Mouse (Mus musculus) brown adipose tissue, adult 24 weeks (tissue): ENCODE measurements around the gene Olfr395. TPM values are rescaled to one million over a fixed set of nuclear protein-coding genes. Genes with fewer than 3 reads are reported as not detected.
"Not testable (repeated sequence)": the region's sequence is repeated elsewhere in the genome, so short reads cannot be mapped to it uniquely, and the experiment has no call there.

Experiments used
- H3K27ac ChIP-seq: fragments of 200-500 bp; replicated peaks from 2 replicates; pipeline ENCODE4 v1.5.1; 2012; ENCODE audit warnings: low read depth, mild to moderate bottlenecking, low read length
- H3K4me1 ChIP-seq: fragments of 200-500 bp; 2 replicates; pipeline ENCODE4 v1.6.1; 2012; ENCODE audit warnings: low read length, mixed read lengths; ENCODE audit not compliant: control insufficient read depth, insufficient read depth, insufficient read length
- H3K4me3 ChIP-seq: fragments of 200-500 bp; 2 replicates; pipeline ENCODE4 v1.5.1; 2012; ENCODE audit warnings: low read depth, mild to moderate bottlenecking, low read length, moderate library complexity; ENCODE audit not compliant: insufficient read depth
- polyA plus RNA-seq: library from polyadenylated mRNA; stranded (reverse); fragments of >200 nt; gene quantifications from 2 replicates; pipeline ENCODE4 v1.2.4, GENCODE M21; 2012; ENCODE audit not compliant: missing spikeins, insufficient read depth, insufficient read length

The Olfr395 gene
- not detected in 2 replicates for polyA plus RNA-seq

DNA sequence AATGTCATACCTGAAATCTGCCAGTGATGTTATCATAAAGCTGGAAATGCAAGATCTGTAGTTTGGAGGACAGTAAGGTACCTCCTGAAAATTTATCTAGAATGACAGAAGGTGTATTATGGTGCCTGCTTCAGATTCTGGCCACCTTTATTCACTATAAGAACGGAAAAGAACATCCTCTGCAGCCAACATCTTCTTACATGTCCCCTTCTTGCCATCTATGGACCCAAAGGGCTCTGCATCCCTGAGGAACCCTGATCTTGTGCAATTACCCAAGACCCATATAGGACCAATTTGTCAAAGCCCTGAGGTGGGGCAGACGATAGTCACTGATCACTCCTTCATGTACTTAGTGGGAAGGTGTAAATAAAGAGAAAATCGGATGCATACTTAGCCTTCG, at the start of gene Olfr395:
Olfr395 (minus strand) TSS at position 101 of the 400 bp plus-strand sequence.
- not testable (repeated sequence) for H3K4me3 ChIP-seq, H3K27ac ChIP-seq, H3K4me1 ChIP-seq

DNA sequence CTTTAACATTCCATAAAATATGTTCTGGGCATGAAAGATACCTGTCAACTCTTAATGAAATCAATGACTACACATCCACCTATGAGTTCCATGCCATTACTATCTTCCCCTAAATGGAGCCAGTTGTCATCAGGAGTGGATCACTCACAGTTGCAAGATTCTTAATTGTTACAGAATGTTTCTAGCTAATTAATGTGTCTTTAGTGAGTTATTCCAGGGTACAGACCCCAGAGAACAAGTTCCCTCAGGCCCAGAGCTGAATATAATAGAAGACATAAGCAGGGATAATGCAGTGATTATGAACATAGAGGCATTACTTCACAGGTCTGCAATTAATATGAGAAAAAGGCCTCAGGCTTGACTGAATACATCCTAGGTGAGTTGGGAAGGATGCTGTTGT, 27.3 kb upstream of the Olfr395 start, which contains the start of gene Olfr23:
Olfr23 (plus strand) TSS at position 301 of the 400 bp plus-strand sequence.
- H3K4me3 ChIP-seq = no peak within 1 kb of the TSS
- H3K4me1 ChIP-seq = no peaks in the 10 kb centered on the region
- no peak within 1 kb of the TSS for H3K27ac ChIP-seq

DNA sequence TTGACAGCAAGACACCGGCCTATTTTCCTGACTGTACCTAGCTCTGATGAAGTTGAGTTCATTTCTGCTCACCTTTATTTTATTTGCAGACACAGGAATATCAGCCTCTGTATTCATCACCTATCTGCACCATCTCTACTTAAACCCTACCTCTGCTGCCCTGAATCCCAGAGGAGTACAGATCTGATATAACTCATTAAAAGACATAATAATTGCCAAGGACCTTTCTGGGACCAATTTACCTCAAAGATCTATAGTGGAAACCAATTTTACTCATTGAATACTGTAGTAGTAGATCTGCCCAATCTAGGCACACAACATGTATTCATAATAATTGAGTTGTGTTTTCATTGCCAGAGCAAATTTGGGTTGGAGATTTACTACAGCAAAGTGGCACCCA, 18.4 kb downstream of the Olfr395 start, which contains the start of gene Olfr394:
Olfr394 (minus strand) TSS at position 101 of the 400 bp plus-strand sequence.
- no peak within 1 kb of the TSS for H3K27ac ChIP-seq
- no peaks in the 10 kb centered on the region for H3K4me1 ChIP-seq
- H3K4me3 ChIP-seq = no peak within 1 kb of the TSS

Other genes with a start within 250 kb of the Olfr395 start
- not detected in 2 replicates for gene Zfp735, start 220.5 kb downstream of the Olfr395 start, polyA plus RNA-seq
- gene Olfr389, start 128.6 kb downstream of the Olfr395 start, polyA plus RNA-seq = not detected in 2 replicates
- not detected in 2 replicates for gene Olfr390, start 126.3 kb downstream of the Olfr395 start, polyA plus RNA-seq
- not detected in 2 replicates for gene Olfr391-ps, start 106.2 kb downstream of the Olfr395 start, polyA plus RNA-seq
- not detected in 2 replicates for gene Olfr392, start 92.2 kb downstream of the Olfr395 start, polyA plus RNA-seq
- not detected in 2 replicates for gene Olfr393, start 57.8 kb downstream of the Olfr395 start, polyA plus RNA-seq
- gene Olfr394, start 18.5 kb downstream of the Olfr395 start, polyA plus RNA-seq = not detected in 2 replicates
- not detected in 2 replicates for gene Olfr23, start 27.4 kb upstream of the Olfr395 start, polyA plus RNA-seq
- not detected in 2 replicates for gene Olfr397, start 51.5 kb upstream of the Olfr395 start, polyA plus RNA-seq
- gene Olfr398, start 81.1 kb upstream of the Olfr395 start, polyA plus RNA-seq = not detected in 2 replicates
- gene Olfr139, start 147.3 kb upstream of the Olfr395 start, polyA plus RNA-seq = not detected in 2 replicates
- gene Olfr399, start 147.3 kb upstream of the Olfr395 start, polyA plus RNA-seq = not detected in 2 replicates
- gene Zfp616, start 160.7 kb upstream of the Olfr395 start, polyA plus RNA-seq = not detected in 2 replicates
- not detected in 2 replicates for gene Olfr401, start 204.4 kb upstream of the Olfr395 start, polyA plus RNA-seq
- gene Olfr402, start 244.2 kb upstream of the Olfr395 start, polyA plus RNA-seq = not detected in 2 replicates